ENCODE assay signal across 32 mouse cellular contexts in the genomic region with DNA sequence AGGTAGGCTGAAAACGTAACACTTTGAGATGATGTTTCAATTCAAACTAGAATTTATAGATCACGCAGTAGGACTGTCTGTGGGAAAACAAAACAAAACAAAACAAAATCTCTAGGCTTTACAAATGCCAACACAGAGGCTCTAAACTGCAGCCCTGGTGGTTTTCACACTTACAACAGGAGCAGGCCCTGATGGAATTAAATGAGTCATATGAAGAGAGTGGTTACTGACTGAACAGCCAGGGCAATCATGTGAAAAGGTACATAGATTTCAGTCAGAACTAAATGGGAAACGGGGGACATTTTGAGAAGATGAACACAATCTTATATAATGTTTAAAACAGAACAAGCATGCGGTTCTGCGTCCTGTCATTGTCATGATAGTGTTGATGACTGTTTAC.
"Had no signal": no experiment of that assay in that cellular context is flagged by ENCODE, and none has a peak within 500 bp of the region (broad histone marks: within the 10 kb centered on the region; RNA-seq: fewer than 3 reads in every experiment).

No protein-coding gene starts in this region.

- H3K9ac ChIP-seq: limb, embryonic 12.5 days; limb, embryonic 13.5 days; limb, embryonic 15.5 days; liver, embryonic 12.5 days; liver, embryonic 13.5 days; liver, embryonic 14.5 days; liver, embryonic 15.5 days; liver, postnatal 0 days; lung, embryonic 14.5 days; lung, embryonic 15.5 days; midbrain, embryonic 12.5 days; midbrain, embryonic 13.5 days; midbrain, embryonic 15.5 days; neural tube, embryonic 12.5 days had no signal

- H3K27ac ChIP-seq: limb, embryonic 10.5 days; limb, embryonic 12.5 days; limb, embryonic 13.5 days; limb, embryonic 15.5 days; liver, embryonic 12.5 days; liver, embryonic 13.5 days; liver, embryonic 14.5 days; liver, embryonic 15.5 days; lung, embryonic 15.5 days; macrophage; midbrain, embryonic 10.5 days; midbrain, embryonic 12.5 days; midbrain, embryonic 13.5 days; midbrain, embryonic 15.5 days; neural tube, embryonic 12.5 days had no signal

- H3K4me2 ChIP-seq: limb, embryonic 12.5 days; limb, embryonic 13.5 days; limb, embryonic 15.5 days; liver, embryonic 11.5 days; liver, embryonic 12.5 days; liver, embryonic 13.5 days; liver, embryonic 15.5 days; lung, embryonic 14.5 days; lung, embryonic 15.5 days; midbrain, embryonic 11.5 days; midbrain, embryonic 12.5 days; midbrain, embryonic 13.5 days; midbrain, embryonic 15.5 days; neural tube, embryonic 12.5 days had no signal

- DNase-seq: left cerebral cortex, postnatal 4 days; liver; liver, embryonic 13.5 days; liver, postnatal 0 days; lung, adult 18-20 months; lung, adult 2 months; lung, embryonic 14.5 days; lung, postnatal 10 days; lung, postnatal 14 days; lung, postnatal 36 days; lung, postnatal 4 days; midbrain, embryonic 14.5 days had no signal

- H3K27me3 ChIP-seq: limb, embryonic 12.5 days; limb, embryonic 13.5 days; limb, embryonic 15.5 days; liver, embryonic 12.5 days; liver, embryonic 13.5 days; liver, embryonic 15.5 days; lung, embryonic 15.5 days; megakaryocyte, embryonic 14.5 days; midbrain, embryonic 12.5 days; midbrain, embryonic 13.5 days; midbrain, embryonic 15.5 days; neural tube, embryonic 12.5 days had no signal

- H3K36me3 ChIP-seq: limb, embryonic 10.5 days; limb, embryonic 12.5 days; limb, embryonic 13.5 days; limb, embryonic 15.5 days; liver, embryonic 12.5 days; liver, embryonic 13.5 days; liver, embryonic 15.5 days; lung, embryonic 15.5 days; midbrain, embryonic 10.5 days; midbrain, embryonic 12.5 days; midbrain, embryonic 13.5 days; midbrain, embryonic 15.5 days; neural tube, embryonic 12.5 days had no signal

- ATAC-seq: liver, embryonic 12.5 days; liver, postnatal 0 days; lung, postnatal 0 days; midbrain, embryonic 13.5 days; midbrain, embryonic 15.5 days; midbrain, embryonic 16.5 days had no signal

- H3K4me1 ChIP-seq: limb, embryonic 12.5 days; limb, embryonic 13.5 days; limb, embryonic 15.5 days; liver, embryonic 12.5 days; liver, embryonic 13.5 days; liver, embryonic 15.5 days; lung, embryonic 15.5 days; megakaryocyte, embryonic 14.5 days; midbrain, embryonic 10.5 days; midbrain, embryonic 12.5 days; midbrain, embryonic 13.5 days; midbrain, embryonic 15.5 days had no signal

- H3K4me3 ChIP-seq: limb, embryonic 10.5 days; limb, embryonic 12.5 days; limb, embryonic 13.5 days; limb, embryonic 15.5 days; liver, embryonic 12.5 days; liver, embryonic 13.5 days; liver, embryonic 15.5 days; lung, embryonic 15.5 days; megakaryocyte, embryonic 14.5 days; midbrain, embryonic 10.5 days; midbrain, embryonic 12.5 days; midbrain, embryonic 13.5 days; midbrain, embryonic 15.5 days; myocyte; neural tube, embryonic 12.5 days had no signal

- H3K9me3 ChIP-seq: limb, embryonic 10.5 days; limb, embryonic 12.5 days; limb, embryonic 13.5 days; limb, embryonic 15.5 days; liver, embryonic 12.5 days; liver, embryonic 13.5 days; liver, embryonic 15.5 days; lung, embryonic 15.5 days; midbrain, embryonic 10.5 days; midbrain, embryonic 12.5 days; midbrain, embryonic 13.5 days; midbrain, embryonic 15.5 days; neural tube, embryonic 12.5 days had no signal
